Mouse (Mus musculus) thymus, adult 2 months (tissue): ENCODE measurements around the gene Vmn2r86.

ENCODE experiments used
- CTCF ChIP-seq: fragments of 200-500 bp; IDR thresholded peaks from 2 replicates; pipeline ENCODE4 v1.5.1; 2012; ENCODE audit warnings: mild to moderate bottlenecking, control low read depth, low read length, moderate library complexity, borderline replicate concordance; ENCODE audit not compliant: control insufficient read depth, poor library complexity, insufficient read depth; ENCODE audit errors: extremely low read depth
- POLR2A ChIP-seq: fragments of 200-500 bp; IDR thresholded peaks from 2 replicates; pipeline ENCODE4 v1.6.1; 2012; ENCODE audit warnings: mild to moderate bottlenecking, low read length, control low read depth, moderate library complexity; ENCODE audit not compliant: control insufficient read depth, poor library complexity, insufficient read depth; ENCODE audit errors: extremely low read depth

- TF ChIP-seq CTCF, result no peak
- no peak for TF ChIP-seq POLR2A
Observed at GRCm38 (mm10) chr10:130444776-130445175, 11.1 kb downstream of the Vmn2r86 start.
